Mouse (Mus musculus): ENCODE measurements around the gene Racgap1. TPM values are rescaled to one million over a fixed set of nuclear protein-coding genes. Genes with fewer than 3 reads are reported as not detected.
A peak's percentile ranks its signal among the peaks of the same experiment; 100 is the strongest.

Racgap1 gene
- polyA plus RNA-seq, 1 experiment from 2014 or later, result 53.5 TPM

DNA sequence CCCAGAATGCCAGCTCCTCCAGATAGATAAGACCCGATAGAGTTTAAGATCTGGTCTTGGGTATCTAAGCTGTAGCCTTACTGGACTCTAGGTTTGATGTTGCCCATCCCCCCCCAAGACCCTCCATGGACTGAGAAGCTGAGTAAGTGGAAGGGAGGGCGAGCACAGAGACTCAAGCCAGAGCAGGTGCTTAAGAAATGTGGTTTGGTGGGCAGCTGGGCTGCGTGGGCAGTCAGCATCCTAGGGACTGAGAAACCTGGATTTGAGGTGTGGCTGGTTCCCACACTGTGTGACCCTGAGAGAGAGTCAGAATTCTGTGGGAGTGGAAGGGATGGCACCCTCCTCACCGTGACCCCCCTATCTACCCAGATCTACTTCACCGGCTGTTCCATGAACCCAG, 58.6 kb downstream of the Racgap1 start:
- ATAC-seq (replicated peaks; ENCODE audit: low FRiP score, low read depth) (no peak), DNase-seq (ENCODE audit: low spot score) (no peak)
- H3K4me3 ChIP-seq (replicated peaks; ENCODE audit: low read depth, low read length), result no peak overlapping the region
- H3K4me1 ChIP-seq (replicated peaks; ENCODE audit: insufficient read depth, low read length), result peaks cover 7% of the 10 kb centered on the region; the same call in 1 of the 2 replicates
- 76% methylated on average over 5 of the region's 5 CpGs for WGBS
- H3K27ac ChIP-seq, result no peak overlapping the region
- H3K4me2 ChIP-seq (ENCODE audit: low read length), result no peak overlapping the region
- no peaks in the 10 kb centered on the region for H3K9me3 ChIP-seq (replicated peaks; ENCODE audit: low read length)
- H3K36me3 ChIP-seq (ENCODE audit: insufficient read depth, low read length), result no peaks in the 10 kb centered on the region
- no peak for TF ChIP-seq CTCF (IDR thresholded peaks at IDR 0.05; ENCODE audit: low read depth)
- H3K9ac ChIP-seq (ENCODE audit: low read depth, low read length), result no peak overlapping the region
- peaks cover 56% of the 10 kb centered on the region for H3K27me3 ChIP-seq (ENCODE audit: insufficient read depth, low read length)

- no peak overlapping the region for H3K27ac ChIP-seq
- 61% methylated on average over 8 of the region's 8 CpGs for WGBS
- no peak overlapping the region for H3K4me3 ChIP-seq (replicated peaks; ENCODE audit: low read depth, low read length)
- no peak overlapping the region for H3K4me2 ChIP-seq (ENCODE audit: low read length)
- no peak for TF ChIP-seq CTCF (IDR thresholded peaks at IDR 0.05; ENCODE audit: low read depth)
- DNase-seq (ENCODE audit: low spot score) (no peak), ATAC-seq (replicated peaks; ENCODE audit: low FRiP score, low read depth) (no peak)
- no peak overlapping the region for H3K9ac ChIP-seq (ENCODE audit: low read depth, low read length)
- H3K27me3 ChIP-seq (ENCODE audit: insufficient read depth, low read length), result peaks cover 56% of the 10 kb centered on the region
- peaks cover 7% of the 10 kb centered on the region; the same call in 1 of the 2 replicates for H3K4me1 ChIP-seq (replicated peaks; ENCODE audit: insufficient read depth, low read length)
- no peaks in the 10 kb centered on the region for H3K9me3 ChIP-seq (replicated peaks; ENCODE audit: low read length)
- H3K36me3 ChIP-seq (ENCODE audit: insufficient read depth, low read length), result no peaks in the 10 kb centered on the region
These were observed 59.3 kb downstream of the Racgap1 start for GRCm38 (mm10) chr15:99592177-99592576.

DNA sequence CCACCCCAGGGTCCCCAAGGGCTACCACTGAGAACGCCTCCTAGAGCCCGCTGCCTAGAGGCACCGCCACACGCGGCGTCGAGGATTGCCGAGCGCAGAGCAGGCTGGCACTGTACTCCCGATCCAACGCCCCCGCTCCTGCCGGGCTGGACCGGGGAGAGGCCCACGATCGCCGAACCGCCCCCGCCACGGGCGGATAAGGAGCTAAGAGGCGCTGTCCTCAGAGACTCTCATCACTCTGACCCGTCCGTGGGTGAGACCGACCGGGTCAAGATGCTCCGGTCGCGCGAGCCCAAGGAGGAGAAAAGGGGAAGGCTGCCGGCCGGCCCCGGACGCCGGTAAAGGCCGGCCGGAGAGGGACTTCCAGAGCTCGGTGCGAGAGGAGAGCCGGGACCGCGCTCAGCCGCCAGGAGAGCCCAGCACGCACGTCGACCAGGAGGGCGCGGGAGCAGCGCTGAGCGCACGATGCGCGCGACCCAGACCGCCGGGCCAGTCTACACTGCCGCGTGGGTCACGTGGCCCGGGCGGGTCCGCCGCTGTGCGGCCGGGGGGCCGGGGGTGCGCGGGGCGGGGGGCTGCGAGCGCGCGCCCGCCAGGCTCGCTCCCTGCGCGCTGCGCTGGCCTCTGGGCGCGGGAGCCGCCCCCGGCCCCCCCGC, 60.9 kb downstream of the Racgap1 start, which contains the start of gene Aqp5:
Gene Aqp5, plus strand, starts transcription at position 354 of the 656 bp plus-strand sequence.
- H3K27me3 ChIP-seq (ENCODE audit: insufficient read depth, low read length), result peaks cover 61% of the 10 kb centered on the region
- H3K4me1 ChIP-seq (replicated peaks; ENCODE audit: insufficient read depth, low read length), result peaks cover 7% of the 10 kb centered on the region; the same call in 1 of the 2 replicates
- DNase-seq (ENCODE audit: low spot score) (no peak), ATAC-seq (replicated peaks; ENCODE audit: low FRiP score, low read depth) (peak; percentile 49; the same call in 1 of the 2 replicates)
- no peaks in the 10 kb centered on the region for H3K36me3 ChIP-seq (ENCODE audit: insufficient read depth, low read length)
- 2% methylated on average over 75 of the region's 83 CpGs for WGBS
- H3K9ac ChIP-seq (ENCODE audit: low read depth, low read length), result peak within 1 kb of the TSS; percentile 40
- H3K4me3 ChIP-seq (replicated peaks; ENCODE audit: low read depth, low read length), result peak within 1 kb of the TSS; percentile 26
- H3K9me3 ChIP-seq (replicated peaks; ENCODE audit: low read length), result no peaks in the 10 kb centered on the region
- TF ChIP-seq CTCF (IDR thresholded peaks at IDR 0.05; ENCODE audit: low read depth), result no peak
- peak within 1 kb of the TSS; percentile 51 for H3K4me2 ChIP-seq (ENCODE audit: low read length)
- H3K27ac ChIP-seq, result no peak within 1 kb of the TSS

DNA sequence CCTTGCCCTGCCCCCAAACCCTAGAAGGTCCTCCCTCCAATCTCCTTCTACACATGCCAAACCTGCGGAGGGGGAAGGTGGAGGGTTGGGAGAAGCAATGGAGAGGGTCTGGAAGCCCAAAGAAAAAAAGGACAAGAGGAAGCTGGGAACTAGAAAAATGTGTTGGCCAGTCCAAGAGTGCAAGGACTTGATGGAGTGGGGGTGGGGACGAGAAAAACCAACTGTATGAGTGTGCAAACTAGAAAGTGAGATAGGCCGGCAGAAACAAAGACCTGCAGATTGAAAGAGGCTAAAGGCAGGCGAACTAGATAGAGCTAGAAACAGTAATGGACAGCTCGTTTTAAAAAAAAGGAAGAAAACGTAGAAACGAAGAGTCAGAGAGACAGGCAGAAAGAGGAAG, 61.8 kb downstream of the Racgap1 start:
- DNase-seq (ENCODE audit: low spot score) (no peak), ATAC-seq (replicated peaks; ENCODE audit: low FRiP score, low read depth) (no peak)
- H3K4me1 ChIP-seq (replicated peaks; ENCODE audit: insufficient read depth, low read length), result peaks cover 11% of the 10 kb centered on the region
- H3K4me2 ChIP-seq (ENCODE audit: low read length), result no peak overlapping the region
- H3K4me3 ChIP-seq (replicated peaks; ENCODE audit: low read depth, low read length), result no peak overlapping the region
- H3K27ac ChIP-seq, result no peak overlapping the region
- no peak for TF ChIP-seq CTCF (IDR thresholded peaks at IDR 0.05; ENCODE audit: low read depth)
- H3K27me3 ChIP-seq (ENCODE audit: insufficient read depth, low read length), result peaks cover 62% of the 10 kb centered on the region
- 39% methylated on average over 7 of the region's 7 CpGs for WGBS
- H3K36me3 ChIP-seq (ENCODE audit: insufficient read depth, low read length), result no peaks in the 10 kb centered on the region
- H3K9me3 ChIP-seq (replicated peaks; ENCODE audit: low read length), result no peaks in the 10 kb centered on the region
- H3K9ac ChIP-seq (ENCODE audit: low read depth, low read length), result no peak overlapping the region

DNA sequence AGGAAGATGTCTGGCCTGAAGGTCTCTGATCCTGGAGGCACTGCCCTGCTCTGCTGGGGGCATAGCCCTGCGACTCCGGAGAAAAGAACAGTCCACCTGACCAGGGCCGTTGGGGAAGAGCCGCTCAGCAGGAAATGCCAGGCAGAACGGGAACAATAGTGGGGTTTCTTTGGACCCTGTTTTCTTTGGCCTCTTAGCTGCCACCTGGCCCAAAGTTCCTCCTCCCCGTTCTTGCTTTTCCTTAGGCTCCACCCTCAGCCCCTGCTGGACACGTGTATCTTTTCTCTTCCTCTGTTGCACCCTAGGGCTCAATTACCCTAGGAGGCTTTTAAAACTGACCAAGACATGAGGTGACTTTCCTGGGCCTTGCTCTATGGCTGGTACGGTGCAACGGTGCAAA, 62.2 kb downstream of the Racgap1 start:
- no peaks in the 10 kb centered on the region for H3K9me3 ChIP-seq (replicated peaks; ENCODE audit: low read length)
- ATAC-seq (replicated peaks; ENCODE audit: low FRiP score, low read depth) (no peak), DNase-seq (ENCODE audit: low spot score) (no peak)
- H3K36me3 ChIP-seq (ENCODE audit: insufficient read depth, low read length), result no peaks in the 10 kb centered on the region
- peaks cover 16% of the 10 kb centered on the region for H3K4me1 ChIP-seq (replicated peaks; ENCODE audit: insufficient read depth, low read length)
- 4% methylated on average over 9 of the region's 9 CpGs for WGBS
- H3K4me2 ChIP-seq (ENCODE audit: low read length), result no peak overlapping the region
- H3K27me3 ChIP-seq (ENCODE audit: insufficient read depth, low read length), result peaks cover 61% of the 10 kb centered on the region
- no peak overlapping the region for H3K27ac ChIP-seq
- H3K4me3 ChIP-seq (replicated peaks; ENCODE audit: low read depth, low read length), result no peak overlapping the region
- no peak overlapping the region for H3K9ac ChIP-seq (ENCODE audit: low read depth, low read length)
- TF ChIP-seq CTCF (IDR thresholded peaks at IDR 0.05; ENCODE audit: low read depth), result no peak

GRCm38 (mm10) chr15:99586525-99586924, 64.9 kb downstream of the Racgap1 start:
- H3K4me3 ChIP-seq (replicated peaks; ENCODE audit: low read depth, low read length), result no peak overlapping the region
- H3K36me3 ChIP-seq (ENCODE audit: insufficient read depth, low read length), result no peaks in the 10 kb centered on the region
- H3K9me3 ChIP-seq (replicated peaks; ENCODE audit: low read length), result no peaks in the 10 kb centered on the region
- DNase-seq (ENCODE audit: low spot score) (no peak), ATAC-seq (replicated peaks; ENCODE audit: low FRiP score, low read depth) (no peak)
- no peak overlapping the region for H3K4me2 ChIP-seq (ENCODE audit: low read length)
- no peak overlapping the region for H3K9ac ChIP-seq (ENCODE audit: low read depth, low read length)
- TF ChIP-seq CTCF (IDR thresholded peaks at IDR 0.05; ENCODE audit: low read depth), result no peak
- 87% methylated on average over 3 of the region's 3 CpGs for WGBS
- peaks cover 17% of the 10 kb centered on the region for H3K4me1 ChIP-seq (replicated peaks; ENCODE audit: insufficient read depth, low read length)
- H3K27ac ChIP-seq, result no peak overlapping the region
- peaks cover 57% of the 10 kb centered on the region for H3K27me3 ChIP-seq (ENCODE audit: insufficient read depth, low read length)
